Mouse (Mus musculus) ES-E14 (cell line): ENCODE data around the gene Elovl5.

Source experiments
- CHD2 ChIP-seq: IDR thresholded peaks from 2 replicates; pipeline ENCODE4 v1.6.1; 2014; ENCODE audit warnings: mild to moderate bottlenecking, low read depth, low read length, inconsistent platforms
- HCFC1 ChIP-seq: IDR thresholded peaks from 2 replicates; pipeline ENCODE4 v1.6.1; 2012; ENCODE audit warnings: low read length, inconsistent platforms, borderline replicate concordance; ENCODE audit not compliant: insufficient read depth
- MAFK ChIP-seq: IDR thresholded peaks from 2 replicates; pipeline ENCODE4 v1.6.1; 2014; ENCODE audit warnings: mild to moderate bottlenecking, low read depth, low read length, inconsistent platforms; ENCODE audit not compliant: insufficient read depth
- ZC3H11A ChIP-seq: IDR thresholded peaks from 2 replicates; pipeline ENCODE4 v1.6.1; 2012; ENCODE audit warnings: low read depth, mild to moderate bottlenecking, inconsistent platforms, low read length, borderline replicate concordance

DNA sequence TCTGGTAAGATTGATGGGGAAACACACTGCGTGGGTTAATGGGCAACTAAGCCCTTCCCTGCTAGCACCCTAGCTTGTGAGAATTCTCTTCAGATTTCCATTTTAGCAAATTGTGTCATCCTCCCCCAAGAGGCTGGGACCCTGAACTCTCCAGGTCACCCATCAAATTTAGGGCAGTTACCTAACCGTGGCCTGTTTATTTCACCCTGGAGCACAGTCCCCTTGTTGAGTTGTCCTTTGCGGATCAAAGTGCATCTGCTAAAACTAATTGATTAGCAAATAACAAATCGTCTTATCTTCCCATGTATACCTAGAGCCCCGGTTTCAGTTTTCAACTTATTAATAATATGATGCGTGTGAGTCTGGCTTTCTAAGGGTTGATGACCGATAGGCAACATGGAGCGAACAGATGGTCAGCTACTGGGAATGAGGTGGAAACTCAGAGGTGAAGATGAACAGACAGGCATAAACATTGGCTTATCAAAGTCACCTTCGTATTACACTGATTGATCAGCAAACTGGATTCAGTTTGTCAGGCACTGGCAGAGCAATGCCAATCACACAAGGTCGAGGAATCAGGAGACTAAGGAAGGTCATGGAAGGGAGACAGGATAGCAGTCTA, 113.8 kb downstream of the Elovl5 start:
- no peak for TF ChIP-seq ZC3H11A
- TF ChIP-seq CHD2: no peak
- TF ChIP-seq HCFC1: no peak
- TF ChIP-seq MAFK: no peak
